Mouse (Mus musculus) thymus, postnatal 4 days (tissue): ENCODE results near the gene Drd1.
A peak's percentile ranks its signal among the peaks of the same experiment; 100 is the strongest.

Experiments
- DNase-seq: peaks from one replicate; pipeline ENCODE4 v3.0.0; 2021

The Drd1 gene

DNA sequence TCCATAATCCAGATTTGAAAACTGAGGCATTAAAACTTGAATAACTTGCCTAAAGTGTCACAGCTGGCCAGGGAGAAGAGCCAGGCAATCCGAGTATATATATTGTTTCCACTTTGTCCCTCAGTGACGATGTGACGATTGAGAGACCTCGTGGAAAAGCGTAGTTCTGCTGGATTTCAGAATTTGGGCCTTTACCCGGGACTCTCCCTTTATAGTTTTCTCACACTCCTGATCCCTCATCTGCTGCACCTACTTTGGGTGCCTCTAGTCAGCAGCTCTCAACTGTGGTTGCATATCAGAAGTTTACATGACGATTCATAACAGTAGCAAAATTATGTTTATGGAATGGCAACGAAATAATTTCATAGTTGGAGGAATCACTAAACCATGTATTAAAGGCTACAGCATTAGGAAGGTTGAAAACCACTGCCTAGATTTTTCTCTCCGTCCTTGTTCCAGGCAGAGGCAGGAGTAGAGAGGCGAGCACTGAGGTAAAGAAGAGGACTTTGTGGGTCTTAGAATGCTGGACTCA is 17.1 kb upstream of the Drd1 start:
- no peak for DNase-seq

DNA sequence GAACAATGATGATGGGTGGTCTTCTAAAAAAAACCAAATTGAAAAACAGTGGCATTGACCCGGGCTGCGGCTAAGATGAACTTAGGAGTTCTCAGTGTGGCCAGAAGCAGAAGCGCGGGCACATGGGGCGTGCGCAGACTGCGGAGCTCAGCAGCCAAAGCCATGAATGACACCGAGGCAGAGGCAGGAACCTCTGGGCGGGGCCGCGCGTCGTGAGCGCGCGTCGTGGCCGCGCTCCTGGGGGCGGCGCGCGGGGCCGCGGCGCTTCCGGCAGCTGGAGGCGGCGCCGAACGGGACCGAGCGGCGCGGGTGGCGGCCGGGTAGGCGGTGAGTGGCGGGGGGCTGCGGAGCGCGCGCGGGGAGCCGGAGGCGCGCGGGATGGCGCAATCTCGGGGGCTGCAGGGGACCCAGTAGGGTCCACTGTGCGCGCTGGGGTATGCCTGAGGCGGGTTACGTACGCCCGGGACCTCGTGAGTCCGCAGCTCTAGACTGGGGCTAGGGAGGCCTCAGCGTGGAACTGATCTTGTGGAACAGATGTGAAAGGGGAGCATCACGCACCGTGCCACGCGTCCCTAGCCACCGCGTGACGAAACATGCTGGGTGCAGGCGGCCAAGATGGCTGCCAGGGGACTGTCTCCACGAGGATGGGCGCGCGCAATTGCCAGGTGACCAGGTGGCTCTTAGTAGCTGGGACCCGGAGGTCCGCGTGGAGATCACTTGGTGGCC is 16.3 kb upstream of the Drd1 start, which contains the start of gene Sfxn1:
Gene Sfxn1 (plus strand): TSS at position 264 of the 726 bp plus-strand sequence.
- peak; percentile 87 for DNase-seq

DNA sequence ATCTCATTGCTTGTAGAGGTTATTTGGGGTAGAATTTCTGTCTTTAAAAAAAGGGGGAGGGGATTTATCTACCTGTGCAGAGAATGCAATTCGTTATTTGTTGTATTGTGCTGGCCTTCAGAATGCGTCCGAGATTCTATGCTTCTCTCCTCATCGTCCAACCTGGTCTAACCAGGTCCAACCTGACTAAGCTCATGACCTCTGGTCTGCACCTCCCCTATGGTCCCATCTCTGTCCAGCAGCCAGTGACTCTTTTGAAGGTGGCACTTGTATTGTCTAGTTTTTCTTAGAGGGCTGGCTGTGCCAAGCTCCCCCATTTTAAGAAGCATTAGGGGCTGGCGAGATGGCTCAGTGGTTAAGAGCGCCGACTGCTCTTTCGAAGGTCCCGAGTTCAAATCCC is 15.5 kb upstream of the Drd1 start:
- no peak for DNase-seq

DNA sequence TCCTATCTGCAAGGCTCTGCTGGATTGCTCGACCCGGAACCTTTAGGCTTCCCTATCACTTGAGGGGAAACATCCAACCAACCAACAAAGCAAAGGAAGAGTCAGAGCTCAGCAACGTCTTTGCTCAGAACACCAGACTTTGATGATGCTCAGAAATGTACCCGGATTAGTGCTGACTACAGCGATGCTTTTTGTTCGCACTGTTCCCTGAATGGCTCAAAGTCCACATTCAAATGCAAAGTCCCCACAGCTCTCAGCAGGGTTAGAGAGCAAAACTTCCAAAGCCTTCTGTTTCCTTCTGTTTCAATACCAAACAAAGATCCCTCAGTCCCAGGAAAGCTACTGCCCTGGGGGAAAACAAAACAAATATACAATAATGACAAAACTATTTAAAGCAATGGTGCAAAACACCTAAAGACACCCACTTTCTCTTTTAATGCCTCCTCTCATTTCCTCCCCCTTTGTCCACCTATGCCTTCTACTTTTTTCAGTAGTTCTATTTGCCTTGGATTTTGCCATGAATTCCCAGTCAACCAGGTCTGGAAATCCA is 12.2 kb upstream of the Drd1 start:
- DNase-seq: no peak

DNA sequence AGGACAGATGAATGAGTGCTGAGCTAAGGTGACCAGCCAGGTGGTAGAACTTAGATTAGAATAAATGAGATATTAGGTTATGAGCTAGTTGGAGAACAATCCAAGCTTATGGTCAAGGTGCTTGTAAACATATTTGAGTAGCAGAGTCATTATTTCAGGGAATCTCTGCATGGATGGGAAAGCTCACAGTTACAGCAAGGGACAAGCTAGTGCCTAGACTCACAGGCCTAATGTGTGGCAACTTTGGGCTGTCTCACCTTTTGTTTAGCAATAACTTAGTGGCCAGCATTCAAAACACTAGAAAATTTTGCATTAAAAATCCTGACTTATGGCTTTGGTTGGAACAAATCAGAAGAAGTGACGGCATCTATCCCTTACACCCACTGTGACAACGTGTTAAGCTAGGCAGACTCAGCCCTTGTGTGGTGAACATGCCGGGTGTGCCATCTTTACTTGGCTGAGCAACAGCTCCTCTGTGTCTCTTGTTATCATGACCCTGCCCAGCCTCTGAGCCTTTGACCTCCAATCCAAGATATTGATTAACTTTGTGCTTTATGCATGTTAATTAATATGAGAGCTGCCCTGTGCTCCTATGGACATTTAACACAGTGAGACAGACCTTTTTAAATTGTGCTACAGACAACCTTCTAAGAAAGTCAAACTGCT is 10.7 kb upstream of the Drd1 start:
- DNase-seq: no peak

DNA sequence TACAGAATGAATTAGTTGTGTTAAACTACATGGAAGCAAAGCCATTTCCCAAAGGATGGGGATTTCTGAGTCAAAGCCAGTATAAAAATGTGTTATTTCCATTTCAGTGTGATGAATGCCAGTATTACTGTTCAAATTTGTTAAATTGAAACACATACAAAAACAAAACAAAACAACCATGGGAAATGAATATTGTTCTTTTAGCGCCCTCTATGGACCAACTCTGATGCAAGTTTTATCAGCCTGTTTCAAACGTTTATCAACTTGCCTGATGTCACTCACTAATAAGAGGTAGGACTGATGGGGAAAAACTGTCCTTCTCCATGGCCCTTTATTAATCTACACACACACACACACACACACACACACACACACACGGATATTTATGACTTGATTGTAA is 7.8 kb upstream of the Drd1 start:
- DNase-seq: no peak

DNA sequence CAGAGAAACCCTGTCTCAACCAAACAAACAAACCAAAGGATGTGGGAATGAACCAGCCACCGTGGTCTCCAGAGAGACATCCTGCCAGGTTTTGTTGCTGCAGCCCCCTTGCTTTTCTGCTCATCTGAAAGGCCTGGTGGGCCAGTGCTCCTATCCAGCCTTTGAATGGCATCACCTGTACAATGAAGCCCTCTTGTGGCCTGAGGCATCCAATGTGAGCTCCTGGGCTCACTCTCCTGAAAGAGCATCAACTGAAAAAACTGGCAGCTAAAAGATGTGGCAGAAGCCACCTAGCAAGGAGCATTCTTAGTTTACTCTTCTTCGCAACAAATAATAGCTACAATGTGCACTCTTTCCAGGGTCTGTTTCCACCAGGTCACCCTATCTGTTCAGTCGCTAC is 6.6 kb upstream of the Drd1 start:
- DNase-seq: no peak

DNA sequence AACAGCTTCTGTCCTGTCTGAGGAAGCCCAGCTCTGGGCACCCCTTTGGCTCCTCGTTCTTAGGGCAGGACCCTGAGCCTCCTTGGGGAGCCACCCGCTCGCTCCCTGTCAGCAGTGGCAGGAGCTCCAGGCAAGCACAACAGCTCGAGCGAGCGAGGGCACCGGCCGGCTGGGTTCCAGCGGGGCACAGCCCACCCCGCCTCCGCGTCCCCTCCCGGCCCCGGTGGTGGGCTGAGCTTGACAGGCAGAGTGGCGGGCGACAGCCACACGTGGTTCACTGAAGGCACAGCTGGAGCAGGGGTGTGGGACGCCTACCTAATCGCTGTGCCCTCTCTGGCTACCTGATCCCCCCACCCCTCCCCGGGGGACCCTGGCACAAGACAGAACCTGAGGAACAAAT is 543 bp downstream of the Drd1 start:
- DNase-seq: peak; percentile 25

DNA sequence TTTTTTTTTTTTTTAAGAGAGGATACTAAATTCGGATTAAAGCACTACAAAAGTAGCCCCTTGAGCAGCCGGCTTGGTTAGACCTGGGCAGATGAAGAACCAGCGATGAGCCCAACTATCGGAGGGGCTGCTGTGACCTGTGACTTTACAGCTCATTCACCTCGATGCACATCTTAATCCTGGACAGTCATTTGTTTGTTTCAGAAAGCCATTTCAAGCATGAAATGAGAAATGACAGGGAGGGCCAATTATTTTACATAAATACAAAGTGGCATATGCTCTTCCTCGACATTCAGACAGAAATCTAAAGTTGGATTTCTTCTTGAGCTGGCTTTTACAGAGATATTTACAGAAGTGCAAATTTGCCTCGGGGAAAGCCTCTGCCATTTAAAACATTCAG is 3.9 kb downstream of the Drd1 start:
- DNase-seq: no peak

DNA sequence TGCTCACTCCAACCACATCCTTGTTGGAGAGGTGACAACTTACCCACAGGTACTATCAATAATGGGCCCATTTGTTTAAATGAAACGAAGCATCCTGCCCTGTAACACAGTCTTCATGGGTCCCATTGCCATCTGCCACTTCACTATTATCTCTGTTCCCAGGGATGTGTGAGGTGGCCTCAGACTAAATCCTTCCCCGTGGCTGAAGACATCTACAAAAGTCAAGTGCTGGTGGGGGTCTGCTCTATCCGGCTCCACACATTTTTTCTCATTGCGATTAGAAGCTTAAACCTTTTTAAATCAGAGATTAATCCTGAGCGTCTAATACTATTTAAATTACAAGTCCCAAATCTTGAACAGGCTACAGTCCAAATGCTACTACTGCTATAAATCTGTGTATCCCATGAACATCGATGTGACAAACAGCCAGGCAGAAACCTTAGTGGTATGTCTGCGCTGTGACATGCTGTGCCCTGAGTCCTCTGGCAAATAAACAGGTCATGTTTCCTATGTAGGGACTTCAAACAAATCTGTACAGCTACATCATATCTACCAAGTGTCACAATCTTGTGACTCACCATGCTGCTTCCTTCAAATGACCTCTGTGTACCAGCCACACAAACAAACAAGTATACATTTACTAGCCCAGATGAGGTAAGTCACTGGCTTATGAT is 6.7 kb downstream of the Drd1 start:
- DNase-seq: no peak

DNA sequence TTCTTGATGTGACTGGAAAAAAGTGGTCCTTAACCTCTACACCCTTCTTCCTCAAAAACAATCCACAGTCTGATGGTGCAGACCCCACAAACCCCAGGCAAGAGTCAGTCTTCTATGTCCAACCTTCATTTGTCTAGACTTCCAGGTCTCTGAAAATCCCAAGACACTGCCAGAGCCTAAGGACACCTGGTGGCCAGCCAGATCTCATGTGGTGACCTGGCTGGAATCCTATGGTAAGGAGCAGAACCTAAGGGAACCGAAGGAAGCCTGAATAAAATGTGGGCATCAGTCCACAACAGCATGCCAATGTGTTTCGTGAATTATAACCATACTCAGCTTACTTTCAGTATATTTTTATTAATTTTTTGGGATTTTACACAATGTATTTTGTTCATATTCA is 15.2 kb downstream of the Drd1 start:
- DNase-seq: no peak

DNA sequence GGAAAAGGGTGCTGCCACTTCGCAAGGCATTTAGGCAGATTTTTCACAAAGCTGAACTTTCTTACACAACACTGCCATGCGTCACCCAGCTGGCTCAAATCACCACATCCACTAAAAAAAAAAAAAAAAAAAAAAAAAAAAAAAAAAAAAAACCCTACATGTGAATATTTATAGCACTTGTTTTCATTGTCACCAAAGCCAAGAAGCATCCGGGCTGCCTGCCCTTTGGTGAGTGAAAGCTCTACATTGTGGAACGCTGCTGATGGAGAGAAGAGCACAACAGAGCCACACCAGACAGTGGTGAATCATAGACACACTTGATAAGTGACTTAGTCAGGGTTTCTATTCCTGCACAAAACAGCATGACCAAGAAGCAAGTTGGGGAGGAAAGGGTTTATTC is 17.6 kb downstream of the Drd1 start:
- no peak for DNase-seq

DNA sequence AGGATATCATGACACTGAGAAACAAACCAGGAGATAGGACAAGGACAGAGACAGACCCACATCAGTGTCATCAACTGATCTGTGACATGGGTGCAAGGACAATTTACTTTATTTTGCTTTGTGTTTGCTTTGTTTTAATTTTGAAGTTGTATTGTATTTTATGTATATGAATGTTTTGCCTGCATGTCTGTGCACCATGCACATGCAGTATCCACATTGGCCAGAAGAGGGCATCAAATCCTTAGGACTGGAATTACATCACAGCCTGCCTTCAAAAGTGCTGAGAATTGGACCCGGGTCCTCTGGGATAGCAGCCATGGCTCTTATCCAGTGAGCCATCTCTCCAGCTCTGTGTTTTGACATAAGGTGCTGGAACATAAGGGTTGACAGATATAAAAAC is 20.0 kb downstream of the Drd1 start:
- peak; percentile 29 for DNase-seq

DNA sequence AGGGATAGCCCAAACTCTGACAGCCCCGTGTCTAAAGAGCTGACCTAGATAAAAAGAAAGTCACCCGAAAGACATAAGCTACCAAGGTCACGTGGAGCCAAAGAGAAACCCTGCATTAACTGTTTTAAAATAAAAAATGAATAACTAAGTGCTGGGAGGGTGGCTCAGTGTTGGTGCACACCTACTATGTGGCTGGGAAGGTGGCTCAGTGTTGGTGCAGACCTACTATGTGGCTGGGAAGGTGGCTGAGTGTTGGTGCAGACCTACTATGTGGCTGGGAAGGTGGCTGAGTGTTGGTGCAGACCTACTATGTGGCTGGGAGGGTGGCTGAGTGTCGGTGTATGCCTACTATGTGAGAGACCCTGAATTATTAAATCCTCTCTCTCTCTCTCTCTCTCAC is 21.9 kb downstream of the Drd1 start:
- no peak for DNase-seq

DNA sequence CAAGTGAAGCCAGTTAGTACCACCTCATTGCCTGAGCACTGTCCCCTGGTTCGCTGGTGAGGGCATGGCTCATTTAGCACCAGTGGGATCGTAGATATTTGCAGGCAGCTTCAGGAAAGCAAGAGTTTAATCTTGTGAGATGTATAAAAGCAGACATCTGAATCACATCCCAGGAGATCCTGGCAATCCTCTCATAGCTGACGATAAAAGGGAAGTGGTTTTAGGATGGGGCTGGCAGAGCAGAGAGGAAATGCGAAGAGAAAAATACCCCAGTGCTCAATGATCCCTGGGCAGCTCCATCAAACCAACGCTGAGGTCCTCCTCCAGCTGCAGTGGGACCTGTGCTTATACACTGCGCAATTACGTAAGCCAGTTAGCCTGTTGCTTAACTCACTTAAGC is 28.4 kb downstream of the Drd1 start:
- no peak for DNase-seq

DNA sequence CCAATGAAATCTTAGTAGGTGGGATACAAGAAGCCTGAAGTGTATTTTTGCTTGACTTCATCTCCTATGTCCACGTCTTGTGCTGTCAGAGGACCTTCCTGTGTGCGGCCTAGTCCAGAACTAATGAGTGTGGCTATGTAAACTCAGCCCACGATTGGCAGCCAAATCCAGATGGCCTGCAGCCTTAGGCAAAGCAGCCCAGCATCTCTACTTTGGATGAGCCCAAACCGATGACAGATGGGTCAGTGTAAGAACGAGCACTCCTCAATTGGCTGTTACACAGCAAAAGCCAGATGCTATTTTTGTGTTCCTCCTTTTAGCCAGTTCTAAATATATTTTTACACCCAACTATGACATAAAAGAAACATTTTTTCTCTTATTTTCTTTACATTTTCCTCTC is 32.2 kb downstream of the Drd1 start:
- DNase-seq: no peak

DNA sequence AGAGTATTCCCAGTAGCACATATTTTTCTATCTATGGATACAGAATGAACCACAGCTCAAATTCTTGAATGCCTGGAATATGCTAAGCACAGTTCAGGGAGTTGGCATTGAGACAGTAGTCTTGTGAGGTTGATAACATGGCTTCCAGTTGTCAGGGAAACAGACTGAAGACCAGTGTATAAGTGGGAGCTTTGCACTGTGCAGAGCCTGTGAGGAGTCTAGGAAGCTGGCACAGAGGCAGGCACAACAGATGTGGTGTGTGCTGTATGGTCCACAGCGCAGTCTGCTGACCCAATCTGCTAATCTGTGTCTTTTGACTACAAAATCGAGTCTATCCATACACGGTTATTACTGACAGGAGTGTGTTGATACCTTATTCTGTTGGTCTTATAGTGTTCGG is 46.8 kb downstream of the Drd1 start:
- DNase-seq: no peak
